Mouse (Mus musculus) bone marrow macrophage, adult 2 months (primary cell): ENCODE measurements around the gene Mtx3.

Experiments used
- CTCF ChIP-seq: IDR thresholded peaks from 2 replicates; pipeline ENCODE4 v1.5.1; 2012; ENCODE audit warnings: low read depth, mild to moderate bottlenecking, low read length, moderate library complexity
- POLR2A ChIP-seq: IDR thresholded peaks from 2 replicates; pipeline ENCODE4 v1.6.1; 2012; ENCODE audit warnings: mild to moderate bottlenecking, low read depth, low read length, borderline replicate concordance

DNA sequence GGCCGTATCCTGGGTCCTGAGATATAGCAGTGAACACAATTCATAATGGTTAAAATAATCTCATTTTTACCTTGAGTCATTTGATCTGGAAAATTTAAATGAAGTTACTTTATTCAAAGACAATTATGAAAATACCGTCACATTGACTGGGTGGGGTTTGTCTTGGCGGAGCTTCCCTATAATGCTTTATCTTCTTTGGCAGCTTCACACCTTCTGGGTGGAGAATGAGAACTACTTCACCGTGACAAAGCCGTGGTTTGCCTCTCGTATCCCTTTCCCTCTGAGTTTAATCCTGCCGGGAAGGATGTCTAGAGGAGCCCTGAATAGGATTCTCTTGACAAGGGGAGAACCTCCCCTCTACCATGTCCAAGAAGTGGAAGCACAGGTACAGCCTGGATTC lies 2.8 kb downstream of the Mtx3 start:
- TF ChIP-seq CTCF, result no peak
- TF ChIP-seq POLR2A, result no peak
